Mouse (Mus musculus) forebrain, postnatal 0 days (tissue): ENCODE measurements around the gene Rab44. TPM values are rescaled to one million over a fixed set of nuclear protein-coding genes. Genes with fewer than 3 reads are reported as not detected.

Source experiments
- ATAC-seq: fragments of 200-750 bp; cut with Nextera tagmentation; 2 replicates; pipeline ENCODE4 v1.8.0; 2017; ENCODE audit warnings: mild to moderate bottlenecking, moderate library complexity
- DNase-seq: peaks from one replicate; pipeline ENCODE4 v3.0.0-alpha.2; 2015
- H3K27ac ChIP-seq: fragments of 300-500 bp; sonication (generic); 2 replicates; pipeline ENCODE4 v1.5.1; 2014; ENCODE audit warnings: low read depth, mild to moderate bottlenecking, antibody characterized with exemption, low read length, moderate library complexity, mixed read lengths
- H3K27me3 ChIP-seq: fragments of 300-500 bp; sonication (generic); 2 replicates; pipeline ENCODE4 v1.6.1; 2014; ENCODE audit warnings: mild to moderate bottlenecking, low read length, mixed read lengths; ENCODE audit not compliant: insufficient read depth
- H3K36me3 ChIP-seq: fragments of 300-500 bp; sonication (generic); 2 replicates; pipeline ENCODE4 v1.6.1; 2014; ENCODE audit warnings: mild to moderate bottlenecking, moderate library complexity; ENCODE audit not compliant: insufficient read depth
- H3K4me1 ChIP-seq: fragments of 300-500 bp; sonication (generic); 2 replicates; pipeline ENCODE4 v1.6.1; 2014; ENCODE audit warnings: antibody characterized with exemption; ENCODE audit not compliant: insufficient read depth
- H3K4me2 ChIP-seq: fragments of 300-500 bp; sonication (generic); 2 replicates; pipeline ENCODE4 v1.6.1; 2014; ENCODE audit warnings: low read depth, mild to moderate bottlenecking, moderate library complexity
- H3K4me3 ChIP-seq: fragments of 300-500 bp; sonication (generic); 2 replicates; pipeline ENCODE4 v1.5.1; 2014; ENCODE audit warnings: low read depth, low read length, mixed read lengths
- H3K9ac ChIP-seq: fragments of 300-500 bp; sonication (generic); 2 replicates; pipeline ENCODE4 v1.6.1; 2014; ENCODE audit warnings: mild to moderate bottlenecking
- H3K9me3 ChIP-seq: fragments of 300-500 bp; sonication (generic); 2 replicates; pipeline ENCODE4 v1.6.1; 2016; ENCODE audit warnings: low read length
- CTCF ChIP-seq: sonication (generic); IDR thresholded peaks from 2 replicates; pipeline ENCODE4 v1.5.1; 2016; ENCODE audit warnings: antibody characterized with exemption, control low read depth, low read depth
- WGBS: fragments of 180-500 bp; shearing (Covaris S2); extraction: QIAGEN DNeasy Blood & Tissue Kit; methylation state at CpG from one replicate; pipeline ENCODE4 v1.1.7; 2014; 5-methylcytosine and 5-hydroxymethylcytosine counted together
- polyA plus RNA-seq: library from polyadenylated mRNA; unstranded; fragments of >200 nt; fragmentation: Nextera tagmentation; extraction: Ambion mirVana; gene quantifications from 2 replicates; pipeline ENCODE4 v1.2.1, GENCODE M21; 2015
- total RNA-seq: library from RNA; depleted of rRNA; stranded (reverse); fragments of >200 nt; gene quantifications from 2 replicates; pipeline ENCODE4 v1.2.3, GENCODE M21; 2014; rRNA removed

The Rab44 gene
- total and polyA plus RNA-seq, 2 experiments from 2014 or later: not detected

DNA sequence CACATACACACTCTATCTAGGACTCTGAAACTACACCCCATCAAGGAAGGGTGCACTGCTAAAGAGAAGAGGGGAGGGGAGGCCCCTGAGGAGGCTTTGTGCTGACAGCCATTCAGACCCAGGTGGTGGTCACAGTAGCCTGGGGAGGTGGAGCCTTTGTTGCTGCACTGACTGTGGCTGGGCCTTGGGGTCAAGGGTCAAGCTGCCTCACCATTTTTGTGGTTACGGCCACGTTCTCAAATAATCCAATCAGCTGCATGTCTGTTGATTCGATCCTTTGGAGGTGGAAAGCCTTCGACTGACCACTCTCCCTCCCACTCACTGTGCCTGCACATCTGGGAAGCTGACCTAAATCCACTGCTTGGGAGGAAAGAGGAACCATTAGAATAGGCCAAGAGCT lies 81.6 kb downstream of the Rab44 start:
- no peak overlapping the region for H3K9ac ChIP-seq
- no peak overlapping the region for H3K4me2 ChIP-seq
- TF ChIP-seq CTCF: no peak
- no peaks in the 10 kb centered on the region for H3K9me3 ChIP-seq
- H3K36me3 ChIP-seq: no peaks in the 10 kb centered on the region
- no peaks in the 10 kb centered on the region for H3K4me1 ChIP-seq
- no peak overlapping the region for H3K27ac ChIP-seq
- WGBS: 24% methylated on average over 4 of the region's 4 CpGs
- no peak for DNase-seq
- no peak overlapping the region for H3K4me3 ChIP-seq
- ATAC-seq: no peak
- H3K27me3 ChIP-seq: no peaks in the 10 kb centered on the region

Other genes starting within 250 kb of the Rab44 start
- gene 4930539E08Rik, start 198.8 kb upstream of the Rab44 start, total RNA-seq: 3.3 and 4.1 TPM in 2 replicates
- gene 4930539E08Rik, start 198.8 kb upstream of the Rab44 start, polyA plus RNA-seq: 1.8 and 2.1 TPM in 2 replicates
- gene Pxt1, start 170.3 kb upstream of the Rab44 start, total RNA-seq: not detected in 2 replicates
- not detected in 2 replicates for gene Pxt1, start 170.3 kb upstream of the Rab44 start, polyA plus RNA-seq
- gene Kctd20, start 162.2 kb upstream of the Rab44 start, total RNA-seq: 69.2 and 77.3 TPM in 2 replicates
- gene Kctd20, start 162.2 kb upstream of the Rab44 start, polyA plus RNA-seq: 63.4 and 72.9 TPM in 2 replicates
- gene Stk38, start 106.2 kb upstream of the Rab44 start, total RNA-seq: 49.0 and 58.8 TPM in 2 replicates
- gene Stk38, start 106.2 kb upstream of the Rab44 start, polyA plus RNA-seq: 32.8 and 43.7 TPM in 2 replicates
- gene Srsf3, start 81.5 kb upstream of the Rab44 start, total RNA-seq: 263 and 287 TPM in 2 replicates
- gene Srsf3, start 81.5 kb upstream of the Rab44 start, polyA plus RNA-seq: 367 and 416 TPM in 2 replicates
- 15.3 and 20.0 TPM in 2 replicates for gene Cdkn1a, start 23.2 kb upstream of the Rab44 start, total RNA-seq
- 94.3 and 121 TPM in 2 replicates for gene Cdkn1a, start 23.2 kb upstream of the Rab44 start, polyA plus RNA-seq
- 46.2 and 60.0 TPM in 2 replicates for gene Cpne5, start 124.0 kb downstream of the Rab44 start, total RNA-seq
- 48.6 and 61.6 TPM in 2 replicates for gene Cpne5, start 124.0 kb downstream of the Rab44 start, polyA plus RNA-seq
- gene Ppil1, start 150.0 kb downstream of the Rab44 start, total RNA-seq: 67.8 and 79.7 TPM in 2 replicates
- 103 and 106 TPM in 2 replicates for gene Ppil1, start 150.0 kb downstream of the Rab44 start, polyA plus RNA-seq
- 121 and 128 TPM in 2 replicates for gene BC004004, start 154.6 kb downstream of the Rab44 start, total RNA-seq
- gene BC004004, start 154.6 kb downstream of the Rab44 start, polyA plus RNA-seq: 153 and 174 TPM in 2 replicates
- 3.5 and 5.7 TPM in 2 replicates for gene Pi16, start 203.5 kb downstream of the Rab44 start, total RNA-seq
- gene Pi16, start 203.5 kb downstream of the Rab44 start, polyA plus RNA-seq: 1.7 and 2.0 TPM in 2 replicates
- 556 and 595 TPM in 2 replicates for gene Mtch1, start 233.8 kb downstream of the Rab44 start, total RNA-seq
- gene Mtch1, start 233.8 kb downstream of the Rab44 start, polyA plus RNA-seq: 459 and 504 TPM in 2 replicates
- gene Fgd2, start 246.8 kb downstream of the Rab44 start, total RNA-seq: 15.9 and 17.3 TPM in 2 replicates
- gene Fgd2, start 246.8 kb downstream of the Rab44 start, polyA plus RNA-seq: 9.2 and 14.1 TPM in 2 replicates